Mouse (Mus musculus): ENCODE results near the gene Mllt1.

Mllt1 gene

GRCm38 (mm10) chr17:56907096-56907495 is 28.1 kb downstream of the Mllt1 start:
- H3K27me3 ChIP-seq (ENCODE audit: insufficient read depth, low read length) = no peaks in the 10 kb centered on the region
- peaks cover 74% of the 10 kb centered on the region for H3K4me1 ChIP-seq (replicated peaks; ENCODE audit: low read depth, low read length)
- no peak for TF ChIP-seq CTCF (conservative IDR thresholded peaks at IDR 0.05; ENCODE audit: low read length)
- TF ChIP-seq NANOG (IDR thresholded peaks at IDR 0.05; ENCODE audit: borderline replicate concordance, low read length) = no peak
- TF ChIP-seq POU5F1 (IDR thresholded peaks at IDR 0.05; ENCODE audit: borderline replicate concordance, low read length) = no peak
- no peaks in the 10 kb centered on the region for H3K9me3 ChIP-seq (ENCODE audit: low read length)
- peaks cover 95% of the 10 kb centered on the region for H3K36me3 ChIP-seq (ENCODE audit: insufficient read depth, low read length)
- no peak overlapping the region for H3K4me3 ChIP-seq (replicated peaks; ENCODE audit: low read length)

GRCm38 (mm10) chr17:56906166-56906565 is 29.0 kb downstream of the Mllt1 start:
- Histone ChIP-seq H3K4me1 (replicated peaks; ENCODE audit: low read depth, low read length) (peaks cover 69% of the 10 kb centered on the region), H3K9me3 (ENCODE audit: low read length) (no peaks in the 10 kb centered on the region), H3K4me3 (replicated peaks; ENCODE audit: low read length) (no peak overlapping the region), H3K36me3 (ENCODE audit: insufficient read depth, low read length) (peaks cover 95% of the 10 kb centered on the region), H3K27me3 (ENCODE audit: insufficient read depth, low read length) (no peaks in the 10 kb centered on the region)
- no peak for TF ChIP-seq CTCF (conservative IDR thresholded peaks at IDR 0.05; ENCODE audit: low read length)
- no peak for TF ChIP-seq NANOG (IDR thresholded peaks at IDR 0.05; ENCODE audit: borderline replicate concordance, low read length)
- TF ChIP-seq POU5F1 (IDR thresholded peaks at IDR 0.05; ENCODE audit: borderline replicate concordance, low read length) = no peak

GRCm38 (mm10) chr17:56902698-56903097 is 32.5 kb downstream of the Mllt1 start:
- H3K27me3 ChIP-seq (ENCODE audit: insufficient read depth, low read length) = no peaks in the 10 kb centered on the region
- no peak overlapping the region for H3K4me3 ChIP-seq (replicated peaks; ENCODE audit: low read length)
- TF ChIP-seq POU5F1 (IDR thresholded peaks at IDR 0.05; ENCODE audit: borderline replicate concordance, low read length) = no peak
- no peak for TF ChIP-seq NANOG (IDR thresholded peaks at IDR 0.05; ENCODE audit: borderline replicate concordance, low read length)
- TF ChIP-seq CTCF (conservative IDR thresholded peaks at IDR 0.05; ENCODE audit: low read length) = no peak
- peaks cover 97% of the 10 kb centered on the region for H3K36me3 ChIP-seq (ENCODE audit: insufficient read depth, low read length)
- peaks cover 65% of the 10 kb centered on the region for H3K4me1 ChIP-seq (replicated peaks; ENCODE audit: low read depth, low read length)
- no peaks in the 10 kb centered on the region for H3K9me3 ChIP-seq (ENCODE audit: low read length)

DNA sequence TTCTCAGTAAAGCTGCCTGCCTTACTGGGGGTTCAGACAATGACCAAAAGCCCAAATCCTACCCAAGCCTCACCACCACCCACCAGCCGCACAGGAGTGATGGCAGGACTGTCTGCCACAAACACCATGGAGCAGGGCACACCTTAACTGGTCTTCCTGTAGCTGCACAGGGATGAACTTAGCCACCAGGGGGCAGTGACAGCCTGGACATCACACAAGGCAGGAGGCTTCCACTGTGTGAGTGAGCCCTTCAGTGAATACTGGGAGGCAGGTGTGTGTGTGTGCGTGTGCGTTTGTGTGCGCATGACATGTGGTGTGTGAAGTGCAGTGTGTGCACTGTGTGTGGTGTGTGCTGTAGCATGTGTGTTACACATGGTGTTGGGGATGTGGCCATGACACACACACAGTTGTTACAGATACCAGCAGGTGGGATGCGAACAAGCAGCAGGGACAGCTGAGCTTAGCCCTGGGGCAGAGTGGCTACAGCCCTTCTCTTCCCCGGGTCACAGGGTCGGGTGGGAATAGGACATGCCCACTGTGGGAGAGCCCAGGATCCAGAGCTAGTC is 37.5 kb downstream of the Mllt1 start:
- no peaks in the 10 kb centered on the region for H3K27me3 ChIP-seq (ENCODE audit: insufficient read depth, low read length)
- TF ChIP-seq CTCF (conservative IDR thresholded peaks at IDR 0.05; ENCODE audit: low read length) = peak; percentile 83
- TF ChIP-seq NANOG (IDR thresholded peaks at IDR 0.05; ENCODE audit: borderline replicate concordance, low read length) = no peak
- no peak for TF ChIP-seq POU5F1 (IDR thresholded peaks at IDR 0.05; ENCODE audit: borderline replicate concordance, low read length)
- H3K4me3 ChIP-seq (replicated peaks; ENCODE audit: low read length) = no peak overlapping the region
- H3K4me1 ChIP-seq (replicated peaks; ENCODE audit: low read depth, low read length) = peaks cover 44% of the 10 kb centered on the region
- no peaks in the 10 kb centered on the region for H3K9me3 ChIP-seq (ENCODE audit: low read length)
- peaks cover 100% of the 10 kb centered on the region for H3K36me3 ChIP-seq (ENCODE audit: insufficient read depth, low read length)

GRCm38 (mm10) chr17:56896513-56897129 is 38.6 kb downstream of the Mllt1 start:
- H3K27me3 ChIP-seq (ENCODE audit: insufficient read depth, low read length) = no peaks in the 10 kb centered on the region
- TF ChIP-seq NANOG (IDR thresholded peaks at IDR 0.05; ENCODE audit: borderline replicate concordance, low read length) = no peak
- no peak for TF ChIP-seq CTCF (conservative IDR thresholded peaks at IDR 0.05; ENCODE audit: low read length)
- TF ChIP-seq POU5F1 (IDR thresholded peaks at IDR 0.05; ENCODE audit: borderline replicate concordance, low read length) = no peak
- no peak overlapping the region for H3K4me3 ChIP-seq (replicated peaks; ENCODE audit: low read length)
- H3K36me3 ChIP-seq (ENCODE audit: insufficient read depth, low read length) = peaks cover 100% of the 10 kb centered on the region
- peaks cover 39% of the 10 kb centered on the region for H3K4me1 ChIP-seq (replicated peaks; ENCODE audit: low read depth, low read length)
- H3K9me3 ChIP-seq (ENCODE audit: low read length) = no peaks in the 10 kb centered on the region

DNA sequence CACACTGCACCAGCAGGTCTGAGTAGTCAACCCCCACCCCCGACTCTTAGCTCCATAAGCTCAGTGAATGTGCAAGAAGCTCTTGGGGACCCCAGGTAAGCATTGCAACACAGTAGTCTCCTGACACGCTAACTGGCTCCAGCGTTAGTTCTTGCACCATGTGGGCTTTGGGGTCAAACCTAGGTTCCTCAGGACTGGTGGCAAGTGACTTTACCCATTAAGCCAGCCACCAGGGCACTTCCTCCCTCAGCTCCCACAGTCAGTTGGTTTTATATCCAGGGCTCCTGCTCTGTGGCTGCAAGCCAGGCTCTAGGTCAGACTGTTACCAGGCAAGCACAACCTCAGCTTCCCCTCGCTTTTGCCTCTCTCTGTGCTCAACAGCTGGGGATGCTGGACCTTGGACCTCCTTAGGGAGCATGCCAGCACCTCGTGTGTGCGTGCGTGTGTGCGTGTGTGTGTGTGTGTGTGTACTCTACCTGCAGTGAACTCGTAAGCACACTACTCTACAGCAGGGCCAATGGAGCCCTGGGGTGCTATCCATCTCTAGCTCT is 39.8 kb downstream of the Mllt1 start:
- no peak overlapping the region for H3K4me3 ChIP-seq (replicated peaks; ENCODE audit: low read length)
- H3K9me3 ChIP-seq (ENCODE audit: low read length) = no peaks in the 10 kb centered on the region
- TF ChIP-seq NANOG (IDR thresholded peaks at IDR 0.05; ENCODE audit: borderline replicate concordance, low read length) = no peak
- TF ChIP-seq POU5F1 (IDR thresholded peaks at IDR 0.05; ENCODE audit: borderline replicate concordance, low read length) = no peak
- TF ChIP-seq CTCF (conservative IDR thresholded peaks at IDR 0.05; ENCODE audit: low read length) = no peak
- no peaks in the 10 kb centered on the region for H3K27me3 ChIP-seq (ENCODE audit: insufficient read depth, low read length)
- peaks cover 98% of the 10 kb centered on the region for H3K36me3 ChIP-seq (ENCODE audit: insufficient read depth, low read length)
- peaks cover 39% of the 10 kb centered on the region for H3K4me1 ChIP-seq (replicated peaks; ENCODE audit: low read depth, low read length)

GRCm38 (mm10) chr17:56890018-56890417 is 45.2 kb downstream of the Mllt1 start:
- Histone ChIP-seq H3K4me3 (replicated peaks; ENCODE audit: low read length) (no peak overlapping the region), H3K4me1 (replicated peaks; ENCODE audit: low read depth, low read length) (peaks cover 41% of the 10 kb centered on the region), H3K27me3 (ENCODE audit: insufficient read depth, low read length) (no peaks in the 10 kb centered on the region)

DNA sequence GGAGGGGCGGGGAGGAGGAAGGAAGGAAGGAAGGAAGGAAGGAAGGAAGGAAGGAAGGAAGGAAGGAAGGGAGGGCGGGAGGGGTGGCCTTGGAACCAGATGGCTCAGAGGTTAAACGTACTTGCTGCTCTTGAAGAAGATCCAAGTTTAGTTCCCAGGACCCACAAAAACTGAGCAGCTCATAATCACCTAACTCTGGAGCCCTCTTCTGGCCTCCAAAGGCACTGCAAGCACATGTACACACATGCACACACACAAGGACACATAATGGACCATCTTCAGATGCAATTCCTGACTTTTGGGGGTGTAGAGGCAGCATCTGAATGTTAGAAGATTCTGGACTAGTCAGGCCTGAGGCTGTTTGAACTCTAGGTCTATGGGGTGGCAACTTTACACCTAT is 47.2 kb downstream of the Mllt1 start:
- Histone ChIP-seq H3K4me1 (replicated peaks; ENCODE audit: low read depth, low read length) (peaks cover 49% of the 10 kb centered on the region), H3K9me3 (ENCODE audit: low read length) (peaks cover 24% of the 10 kb centered on the region), H3K27me3 (ENCODE audit: insufficient read depth, low read length) (no peaks in the 10 kb centered on the region), H3K4me3 (replicated peaks; ENCODE audit: low read length) (no peak overlapping the region), H3K36me3 (ENCODE audit: insufficient read depth, low read length) (peaks cover 83% of the 10 kb centered on the region)
- peak; percentile 68 for TF ChIP-seq CTCF (conservative IDR thresholded peaks at IDR 0.05; ENCODE audit: low read length)
- no peak for TF ChIP-seq NANOG (IDR thresholded peaks at IDR 0.05; ENCODE audit: borderline replicate concordance, low read length)
- TF ChIP-seq POU5F1 (IDR thresholded peaks at IDR 0.05; ENCODE audit: borderline replicate concordance, low read length) = no peak

More at GRCm38 (mm10) chr17:56890018-56890417, 45.2 kb downstream of the Mllt1 start:
- TF ChIP-seq CTCF (conservative IDR thresholded peaks at IDR 0.05; ENCODE audit: low read length) = no peak
- no peak for TF ChIP-seq NANOG (IDR thresholded peaks at IDR 0.05; ENCODE audit: borderline replicate concordance, low read length)
- no peak for TF ChIP-seq POU5F1 (IDR thresholded peaks at IDR 0.05; ENCODE audit: borderline replicate concordance, low read length)
- H3K9me3 ChIP-seq (ENCODE audit: low read length) = peaks cover 24% of the 10 kb centered on the region
- peaks cover 94% of the 10 kb centered on the region for H3K36me3 ChIP-seq (ENCODE audit: insufficient read depth, low read length)
